Mouse (Mus musculus) forebrain, embryonic 13.5 days (tissue): Measurements from ENCODE around the gene Snx4. TPM values are rescaled to one million over a fixed set of nuclear protein-coding genes. Genes with fewer than 3 reads are reported as not detected.

ENCODE experiments used
- ATAC-seq: fragments of 200-750 bp; cut with Nextera tagmentation; 2 replicates; pipeline ENCODE4 v1.8.0; 2017
- H3K27ac ChIP-seq: fragments of 300-500 bp; sonication (generic); 2 replicates; pipeline ENCODE4 v1.5.1; 2015; ENCODE audit warnings: inconsistent platforms, mild to moderate bottlenecking, moderate library complexity
- H3K27me3 ChIP-seq: fragments of 300-500 bp; sonication (generic); 2 replicates; pipeline ENCODE4 v1.6.1; 2015; ENCODE audit warnings: mild to moderate bottlenecking, inconsistent platforms
- H3K36me3 ChIP-seq: fragments of 300-500 bp; sonication (generic); 2 replicates; pipeline ENCODE4 v1.6.1; 2015; ENCODE audit warnings: mild to moderate bottlenecking, inconsistent platforms; ENCODE audit not compliant: poor library complexity, severe bottlenecking
- H3K4me1 ChIP-seq: fragments of 300-500 bp; sonication (generic); 2 replicates; pipeline ENCODE4 v1.6.1; 2015; ENCODE audit warnings: inconsistent platforms
- H3K4me2 ChIP-seq: fragments of 300-500 bp; sonication (generic); 2 replicates; pipeline ENCODE4 v1.6.1; 2015; ENCODE audit warnings: inconsistent platforms, mild to moderate bottlenecking, moderate library complexity
- H3K4me3 ChIP-seq: fragments of 300-500 bp; sonication (generic); 2 replicates; pipeline ENCODE4 v1.5.1; 2015; ENCODE audit warnings: mild to moderate bottlenecking, inconsistent platforms
- H3K9ac ChIP-seq: fragments of 300-500 bp; sonication (generic); 2 replicates; pipeline ENCODE4 v1.6.1; 2015; ENCODE audit warnings: mild to moderate bottlenecking, inconsistent platforms
- H3K9me3 ChIP-seq: fragments of 300-500 bp; sonication (generic); replicated peaks from 2 replicates; pipeline ENCODE4 v1.6.1; 2016; ENCODE audit warnings: inconsistent platforms
- WGBS: fragments of 180-500 bp; shearing (Covaris S2); methylation state at CpG from one replicate; pipeline ENCODE4 v1.1.7; 2015; 5-methylcytosine and 5-hydroxymethylcytosine counted together
- polyA plus RNA-seq: library from polyadenylated mRNA; unstranded; fragments of >200 nt; fragmentation: Nextera tagmentation; extraction: Ambion mirVana; gene quantifications from 2 replicates; pipeline ENCODE4 v1.2.1, GENCODE M21; 2015

Gene Snx4
- polyA plus RNA-seq, 1 experiment from 2014 or later = 67.7 TPM

GRCm38 (mm10) chr16:33244933-33245470 is 6.2 kb upstream of the Snx4 start:
- Histone ChIP-seq H3K9ac (no peak overlapping the region), H3K27ac (no peak overlapping the region), H3K9me3 (no peaks in the 10 kb centered on the region), H3K27me3 (no peaks in the 10 kb centered on the region), H3K36me3 (peaks cover 43% of the 10 kb centered on the region), H3K4me1 (no peaks in the 10 kb centered on the region), H3K4me3 (no peak overlapping the region), H3K4me2 (no peak overlapping the region)
- WGBS = 94% methylated on average over 9 of the region's 9 CpGs
- ATAC-seq = no peak

- ATAC-seq = no peak
- no peak overlapping the region for H3K4me3 ChIP-seq
- no peaks in the 10 kb centered on the region for H3K9me3 ChIP-seq
- peaks cover 35% of the 10 kb centered on the region for H3K36me3 ChIP-seq
- peaks cover 5% of the 10 kb centered on the region; the same call in 1 of the 2 replicates for H3K4me1 ChIP-seq
- H3K27ac ChIP-seq = no peak overlapping the region
- H3K9ac ChIP-seq = no peak overlapping the region
- H3K4me2 ChIP-seq = no peak overlapping the region
- no peaks in the 10 kb centered on the region for H3K27me3 ChIP-seq
- 89% methylated on average over 5 of the region's 5 CpGs for WGBS
These were observed 4.7 kb upstream of the Snx4 start for GRCm38 (mm10) chr16:33246526-33246925.

- Histone ChIP-seq H3K4me2 (no peak overlapping the region), H3K9me3 (no peaks in the 10 kb centered on the region), H3K36me3 (peaks cover 30% of the 10 kb centered on the region), H3K27ac (no peak overlapping the region), H3K27me3 (no peaks in the 10 kb centered on the region), H3K4me1 (peaks cover 7% of the 10 kb centered on the region), H3K9ac (no peak overlapping the region), H3K4me3 (no peak overlapping the region)
- 80% methylated on average over 2 of the region's 2 CpGs for WGBS
- ATAC-seq = no peak
These were observed 4.2 kb upstream of the Snx4 start for GRCm38 (mm10) chr16:33247006-33247405.

GRCm38 (mm10) chr16:33250651-33251120 is 556 bp upstream of the Snx4 start:
- H3K36me3 ChIP-seq = no peaks in the 10 kb centered on the region; the same call in 1 of the 2 replicates
- H3K4me1 ChIP-seq = peaks cover 18% of the 10 kb centered on the region
- no peaks in the 10 kb centered on the region for H3K9me3 ChIP-seq
- H3K4me2 ChIP-seq = peak overlapping the region; percentile 76
- H3K27me3 ChIP-seq = no peaks in the 10 kb centered on the region
- H3K4me3 ChIP-seq = peak overlapping the region; percentile 97
- H3K27ac ChIP-seq = no peak overlapping the region
- peak overlapping the region; percentile 95 for H3K9ac ChIP-seq
- 27% methylated on average over 9 of the region's 9 CpGs for WGBS
- ATAC-seq = no peak

- H3K4me3 ChIP-seq = no peak overlapping the region
- ATAC-seq = no peak
- peaks cover 14% of the 10 kb centered on the region for H3K4me1 ChIP-seq
- no peak overlapping the region for H3K4me2 ChIP-seq
- no peaks in the 10 kb centered on the region for H3K9me3 ChIP-seq
- WGBS = 82% methylated on average over 7 of the region's 7 CpGs
- no peak overlapping the region for H3K9ac ChIP-seq
- no peaks in the 10 kb centered on the region for H3K36me3 ChIP-seq
- no peaks in the 10 kb centered on the region for H3K27me3 ChIP-seq
- no peak overlapping the region for H3K27ac ChIP-seq
These were observed 4.4 kb downstream of the Snx4 start for GRCm38 (mm10) chr16:33255601-33256000.

- Histone ChIP-seq H3K27ac (no peak overlapping the region), H3K9ac (no peak overlapping the region), H3K4me2 (no peak overlapping the region), H3K27me3 (no peaks in the 10 kb centered on the region), H3K4me1 (peaks cover 3% of the 10 kb centered on the region; the same call in 1 of the 2 replicates), H3K36me3 (no peaks in the 10 kb centered on the region), H3K4me3 (no peak overlapping the region), H3K9me3 (no peaks in the 10 kb centered on the region)
- ATAC-seq = no peak
- 88% methylated on average over 2 of the region's 2 CpGs for WGBS
These were observed 7.3 kb downstream of the Snx4 start for GRCm38 (mm10) chr16:33258530-33258929.

GRCm38 (mm10) chr16:33259824-33260223 is 8.6 kb downstream of the Snx4 start:
- Histone ChIP-seq H3K27me3 (no peaks in the 10 kb centered on the region), H3K36me3 (peaks cover 6% of the 10 kb centered on the region), H3K4me2 (no peak overlapping the region), H3K27ac (no peak overlapping the region), H3K4me3 (no peak overlapping the region), H3K9me3 (no peaks in the 10 kb centered on the region), H3K4me1 (no peaks in the 10 kb centered on the region; the same call in 1 of the 2 replicates), H3K9ac (no peak overlapping the region)
- 78% methylated on average over 3 of the region's 3 CpGs for WGBS
- no peak for ATAC-seq

- H3K27ac ChIP-seq = no peak overlapping the region
- no peak overlapping the region for H3K4me3 ChIP-seq
- peaks cover 13% of the 10 kb centered on the region for H3K36me3 ChIP-seq
- H3K4me1 ChIP-seq = no peaks in the 10 kb centered on the region
- no peak overlapping the region for H3K4me2 ChIP-seq
- 93% methylated on average over 8 of the region's 8 CpGs for WGBS
- no peaks in the 10 kb centered on the region for H3K27me3 ChIP-seq
- no peaks in the 10 kb centered on the region for H3K9me3 ChIP-seq
- no peak overlapping the region for H3K9ac ChIP-seq
- ATAC-seq = no peak
These were observed 9.6 kb downstream of the Snx4 start for GRCm38 (mm10) chr16:33260825-33261224.

- no peak overlapping the region for H3K9ac ChIP-seq
- H3K4me2 ChIP-seq = no peak overlapping the region
- H3K36me3 ChIP-seq = peaks cover 20% of the 10 kb centered on the region
- H3K27ac ChIP-seq = no peak overlapping the region
- 87% methylated on average over 2 of the region's 2 CpGs for WGBS
- H3K9me3 ChIP-seq = no peaks in the 10 kb centered on the region
- H3K4me1 ChIP-seq = no peaks in the 10 kb centered on the region
- no peak overlapping the region for H3K4me3 ChIP-seq
- no peak for ATAC-seq
- no peaks in the 10 kb centered on the region for H3K27me3 ChIP-seq
These were observed 10.4 kb downstream of the Snx4 start for GRCm38 (mm10) chr16:33261584-33262061.

- Histone ChIP-seq H3K4me2 (no peak overlapping the region), H3K4me3 (no peak overlapping the region), H3K9me3 (no peaks in the 10 kb centered on the region), H3K27me3 (no peaks in the 10 kb centered on the region), H3K36me3 (peaks cover 23% of the 10 kb centered on the region), H3K27ac (no peak overlapping the region), H3K4me1 (no peaks in the 10 kb centered on the region), H3K9ac (no peak overlapping the region)
- 95% methylated on average over 1 of the region's 1 CpGs for WGBS
- ATAC-seq = no peak
These were observed 10.9 kb downstream of the Snx4 start for GRCm38 (mm10) chr16:33262096-33262495.

- Histone ChIP-seq H3K9ac (no peak overlapping the region), H3K4me1 (no peaks in the 10 kb centered on the region), H3K4me3 (no peak overlapping the region), H3K36me3 (peaks cover 58% of the 10 kb centered on the region), H3K27me3 (no peaks in the 10 kb centered on the region), H3K9me3 (no peaks in the 10 kb centered on the region), H3K27ac (no peak overlapping the region), H3K4me2 (no peak overlapping the region)
- ATAC-seq = no peak
- 91% methylated on average over 9 of the region's 9 CpGs for WGBS
These were observed 16.5 kb downstream of the Snx4 start for GRCm38 (mm10) chr16:33267616-33268253.

- Histone ChIP-seq H3K4me1 (no peaks in the 10 kb centered on the region), H3K4me2 (no peak overlapping the region), H3K27ac (no peak overlapping the region), H3K9me3 (no peaks in the 10 kb centered on the region), H3K4me3 (no peak overlapping the region), H3K36me3 (peaks cover 61% of the 10 kb centered on the region), H3K27me3 (no peaks in the 10 kb centered on the region), H3K9ac (no peak overlapping the region)
- no peak for ATAC-seq
- 94% methylated on average over 4 of the region's 4 CpGs for WGBS
These were observed 20.6 kb downstream of the Snx4 start for GRCm38 (mm10) chr16:33271824-33272223.
